Mouse (Mus musculus) 3134 (cell line): Measurements from ENCODE around the gene Dnajc7.
A peak's percentile ranks its signal among the peaks of the same experiment; 100 is the strongest.
"Not testable (repeated sequence)": the region's sequence is repeated elsewhere in the genome, so short reads cannot be mapped to it uniquely, and the experiment has no call there.

Experiments
- DNase-seq: peaks from one replicate; pipeline ENCODE4 v3.0.0-alpha.2; 2011; ENCODE audit warnings: low spot score; ENCODE audit not compliant: insufficient read length; ENCODE audit errors: extremely low read depth

Gene Dnajc7

DNA sequence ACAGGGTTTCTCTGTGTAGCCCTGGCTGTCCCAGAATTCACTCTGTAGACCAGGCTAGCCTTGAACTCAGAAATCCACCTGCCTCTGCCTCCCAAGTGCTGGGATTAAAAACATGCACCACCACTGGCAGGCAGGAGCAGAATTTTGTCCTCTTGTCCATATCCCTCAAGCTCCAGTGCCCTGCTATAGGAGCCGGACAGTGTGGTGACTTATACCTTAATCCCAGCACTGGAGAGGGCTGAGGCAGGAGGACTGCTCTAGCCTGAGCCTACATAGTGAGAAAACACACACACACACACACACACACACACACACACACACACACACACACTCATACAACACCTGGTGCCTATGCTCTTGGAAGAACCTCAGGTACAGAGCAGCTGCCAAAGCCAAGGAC lies 37.6 kb downstream of the Dnajc7 start:
- DNase-seq = not testable (repeated sequence)

DNA sequence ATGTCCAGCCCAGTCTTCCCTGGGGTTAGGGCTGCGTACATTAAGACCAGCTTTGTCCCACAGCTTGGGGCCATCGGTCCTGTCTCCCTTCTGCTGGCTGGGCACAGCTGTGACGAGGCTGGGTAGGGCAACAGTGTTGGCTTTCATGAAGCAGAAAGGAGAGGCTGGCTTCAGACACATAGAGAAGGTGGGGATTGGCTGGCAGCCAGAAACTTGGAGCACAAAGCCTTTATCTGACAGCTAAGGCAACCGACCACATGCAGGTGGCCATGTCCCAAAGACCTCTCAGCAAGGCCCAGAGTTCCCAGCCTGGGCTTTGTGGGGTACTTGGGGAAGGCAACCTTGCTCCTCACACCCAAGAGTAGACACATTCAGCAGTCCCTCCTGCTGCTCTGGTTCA lies 38.2 kb downstream of the Dnajc7 start:
- no peak for DNase-seq

DNA sequence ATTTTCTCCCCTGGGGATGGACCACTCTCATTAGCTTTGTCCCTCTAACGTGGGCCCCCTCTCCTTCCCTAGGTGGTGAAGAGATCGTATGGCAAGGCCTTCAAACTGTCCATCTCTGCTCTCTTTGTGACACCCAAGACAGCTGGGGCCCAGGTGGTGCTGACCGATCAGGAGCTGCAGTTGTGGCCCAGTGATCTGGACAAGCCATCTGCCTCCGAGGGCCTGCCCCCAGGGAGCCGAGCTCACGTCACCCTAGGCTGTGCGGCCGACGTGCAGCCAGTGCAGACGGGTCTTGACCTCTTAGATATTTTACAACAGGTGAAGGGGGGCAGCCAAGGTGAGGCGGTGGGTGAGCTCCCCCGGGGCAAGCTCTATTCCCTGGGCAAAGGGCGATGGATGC lies 39.7 kb downstream of the Dnajc7 start:
- no peak for DNase-seq

DNA sequence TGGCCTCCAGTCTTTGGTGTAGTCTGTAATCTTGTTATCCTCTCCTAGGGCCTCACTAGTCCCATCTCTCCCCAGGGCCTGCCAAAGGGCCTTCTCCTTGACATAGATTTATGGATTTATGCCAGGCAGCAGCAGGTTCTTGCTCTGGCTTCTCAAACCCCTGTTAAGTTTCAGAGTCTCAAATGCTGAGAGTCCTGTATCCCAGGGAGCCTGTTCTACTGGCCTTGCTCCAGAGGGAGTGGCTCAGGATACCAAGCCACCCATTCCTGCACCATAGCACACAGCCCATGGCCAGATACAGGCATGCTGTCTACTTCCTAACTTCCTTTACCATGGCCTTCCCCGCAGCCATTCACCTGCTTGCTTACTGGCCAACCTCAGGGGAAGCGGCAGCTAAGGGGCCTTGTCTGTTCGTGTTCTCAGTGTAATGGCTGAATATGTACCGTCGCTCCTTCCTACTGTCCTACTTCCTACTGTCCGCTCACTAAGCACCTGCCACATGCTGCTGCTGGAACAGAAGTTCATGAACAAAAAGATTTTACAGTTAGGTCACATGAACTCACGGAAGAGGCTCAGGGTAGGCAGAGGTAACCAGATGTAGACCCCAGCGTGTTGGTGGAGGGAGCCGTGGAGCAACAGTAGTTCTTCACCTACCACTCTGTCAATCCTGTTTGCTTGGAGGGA lies 40.7 kb downstream of the Dnajc7 start:
- DNase-seq = no peak

DNA sequence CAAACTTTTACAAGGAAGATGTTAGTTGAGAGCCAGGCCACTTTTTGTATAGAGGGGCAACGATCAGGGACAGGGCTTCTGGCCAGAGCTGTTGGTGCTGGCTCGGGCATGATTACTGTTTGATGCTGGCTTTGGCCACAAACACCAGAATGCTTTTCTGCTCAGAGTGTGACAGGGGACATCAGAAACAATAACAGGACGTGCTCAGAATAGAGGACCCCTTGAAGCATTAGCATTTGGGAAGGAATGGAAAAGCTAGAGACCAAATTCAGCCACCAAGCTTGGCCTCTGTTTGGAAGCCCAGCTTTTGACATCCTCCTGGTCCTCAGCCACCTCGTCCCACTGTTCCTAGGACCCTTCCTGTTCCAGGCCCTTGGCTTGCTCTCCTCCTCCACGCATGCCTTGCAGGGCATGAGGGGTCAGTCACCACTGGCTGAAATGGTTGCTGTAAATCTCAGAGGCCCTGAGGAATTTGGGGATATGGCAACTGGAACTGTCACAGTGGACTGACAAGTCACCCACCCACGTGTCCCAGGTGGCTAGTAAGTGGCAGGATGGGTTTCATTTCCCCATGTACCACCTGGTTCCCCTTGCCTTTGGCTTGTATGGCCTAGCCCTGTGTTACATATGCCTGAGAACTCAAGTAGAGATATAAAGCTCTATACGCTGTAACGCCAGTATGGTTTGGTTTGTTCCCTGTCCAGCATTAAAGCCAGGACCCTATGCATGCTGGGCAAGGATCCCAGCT lies 41.9 kb downstream of the Dnajc7 start:
- DNase-seq = no peak

DNA sequence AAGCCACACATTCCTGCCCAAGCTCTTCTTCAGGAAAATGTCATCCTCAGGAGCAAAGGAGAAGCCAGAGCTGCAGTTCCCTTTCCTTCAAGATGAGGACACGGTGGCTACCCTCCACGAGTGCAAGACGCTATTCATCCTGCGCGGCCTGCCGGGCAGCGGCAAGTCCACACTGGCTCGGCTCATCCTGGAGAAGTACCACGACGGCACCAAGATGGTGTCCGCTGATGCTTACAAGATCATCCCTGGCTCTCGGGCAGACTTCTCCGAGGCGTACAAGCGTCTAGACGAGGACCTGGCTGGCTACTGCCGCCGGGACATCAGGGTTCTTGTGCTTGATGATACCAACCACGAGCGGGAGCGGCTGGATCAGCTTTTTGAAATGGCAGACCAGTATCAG lies 43.7 kb downstream of the Dnajc7 start:
- DNase-seq = no peak

DNA sequence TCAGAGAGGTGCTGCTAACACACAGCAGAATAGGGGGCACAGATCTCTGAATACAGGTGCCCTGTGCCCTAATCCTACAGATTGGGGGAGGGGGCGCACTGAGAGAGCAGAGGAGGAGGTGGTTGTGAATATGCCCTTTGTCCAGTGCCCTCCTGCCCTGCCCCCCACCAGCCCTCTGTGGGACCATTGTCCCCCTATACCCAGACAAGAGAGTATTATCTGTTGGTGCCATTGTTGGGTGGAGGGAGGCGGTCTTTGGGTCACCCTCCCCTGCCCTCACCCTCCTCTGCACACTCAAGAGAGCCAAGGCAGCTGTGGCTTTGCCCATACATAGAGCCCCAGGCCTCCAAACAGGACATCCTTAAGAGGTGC lies 44.5 kb downstream of the Dnajc7 start:
- DNase-seq = no peak

DNA sequence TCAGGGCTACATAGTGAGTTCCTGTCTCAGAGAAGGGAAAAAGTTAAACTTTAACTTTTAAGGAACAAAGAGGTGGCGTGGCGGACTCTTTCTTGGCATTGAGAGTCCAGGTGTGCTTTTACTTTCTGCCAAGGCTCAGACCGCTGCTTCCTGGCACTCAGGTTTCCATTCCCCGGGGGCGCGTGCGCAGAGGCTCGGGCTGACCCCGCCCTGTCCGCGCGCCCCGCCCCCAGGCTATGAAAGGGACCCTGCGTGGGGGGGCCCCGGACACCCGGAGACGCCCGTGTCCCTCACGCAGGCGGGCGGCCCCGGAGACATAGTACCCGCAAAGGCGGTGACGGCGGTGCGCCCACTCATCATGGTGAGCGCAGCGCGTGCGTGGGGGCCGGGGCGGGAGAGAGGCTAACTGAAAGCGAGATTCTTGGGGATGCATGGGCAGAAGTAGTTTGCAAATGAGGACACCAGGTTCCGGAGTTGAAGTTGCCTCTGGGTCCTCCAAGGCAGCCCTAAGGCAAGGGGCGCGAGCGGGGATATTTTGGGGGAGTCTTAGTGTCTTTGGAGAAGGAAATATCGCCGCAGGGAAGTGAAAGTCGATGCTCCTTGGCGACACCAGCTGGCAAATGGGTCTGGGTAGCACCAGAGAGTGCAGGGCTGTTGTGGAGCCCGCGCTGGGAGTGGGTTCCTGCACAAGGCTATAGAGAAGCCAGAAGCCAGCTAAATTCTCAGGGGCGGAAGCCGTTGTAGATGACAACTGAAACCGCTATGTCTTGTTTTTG lies 45.1 kb downstream of the Dnajc7 start, which contains the start of gene Cnp:
Cnp (plus strand) TSS at position 197 of the 776 bp plus-strand sequence.
- DNase-seq = no peak

DNA sequence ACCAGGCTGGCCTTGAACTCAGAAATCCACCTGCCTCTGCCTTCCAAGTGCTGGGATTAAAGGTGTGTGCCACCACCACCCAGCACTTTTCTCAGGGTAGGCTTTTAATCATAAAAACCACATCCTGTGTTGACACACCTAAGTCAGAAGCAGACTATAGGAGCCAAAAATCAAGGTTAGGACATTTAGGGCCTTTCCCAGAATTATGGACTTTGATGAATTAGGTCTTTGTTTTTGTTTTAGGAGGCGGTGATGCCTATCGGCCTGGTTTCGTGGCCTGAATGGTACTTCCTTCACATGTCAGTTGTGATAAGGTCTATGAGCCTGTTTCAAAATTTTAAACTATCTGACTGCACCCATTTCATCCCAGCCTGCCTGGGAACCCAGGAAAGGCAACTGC lies 45.8 kb downstream of the Dnajc7 start:
- DNase-seq = no peak

DNA sequence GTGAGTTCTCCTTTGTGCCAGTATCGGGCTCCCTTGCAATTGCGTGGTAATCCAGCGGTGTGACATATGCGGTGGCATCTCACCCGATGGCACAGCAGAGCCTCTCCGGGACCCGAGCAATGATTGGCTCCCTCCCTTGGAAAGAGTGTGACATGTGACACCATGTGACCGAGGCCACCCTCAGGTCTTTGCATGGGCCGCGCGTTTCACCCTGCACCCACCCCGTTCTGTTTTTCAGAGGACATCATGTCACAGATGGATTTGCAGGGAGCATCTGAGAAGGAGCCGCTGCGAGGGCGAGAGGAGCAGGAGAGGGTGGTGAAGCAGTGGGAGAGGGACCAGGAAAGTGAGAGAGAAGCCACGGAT lies 48.8 kb downstream of the Dnajc7 start:
- DNase-seq = no peak

DNA sequence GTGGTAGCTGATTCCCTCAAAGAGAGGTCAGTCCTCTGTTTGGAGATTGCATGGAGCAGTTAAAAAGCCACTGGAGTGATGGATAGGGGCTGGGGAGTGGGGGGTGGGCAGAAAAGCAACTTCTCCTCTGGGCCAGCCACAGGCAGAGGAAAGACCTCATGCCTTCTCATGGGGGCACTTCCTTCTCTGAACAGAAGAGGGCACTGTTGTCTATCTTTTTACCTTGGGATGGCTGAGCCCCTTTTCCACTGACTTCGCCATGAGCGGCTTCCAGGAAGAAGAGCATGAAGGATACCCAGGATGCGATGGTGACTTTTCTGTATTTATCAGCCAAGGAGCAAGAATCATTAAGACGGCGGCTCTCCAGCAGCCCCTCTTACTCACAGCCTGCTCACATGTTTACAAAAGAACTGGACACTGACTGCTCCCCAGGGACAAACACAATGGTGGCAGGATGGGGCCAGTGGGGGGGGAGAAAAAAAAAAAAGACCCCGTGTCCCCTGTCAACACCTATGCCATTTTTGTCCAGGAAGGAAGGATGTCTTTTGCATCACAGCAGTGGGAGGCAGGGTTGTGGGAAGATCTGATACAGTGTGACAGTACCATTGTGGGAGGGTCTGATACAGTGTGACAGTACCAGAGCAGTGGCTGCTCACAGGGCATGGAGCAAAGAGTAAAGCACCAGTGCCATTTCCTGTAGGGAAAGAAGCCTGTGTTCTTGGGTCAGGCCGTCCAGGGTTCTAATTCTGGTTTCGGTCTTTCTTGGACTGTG lies 49.4 kb downstream of the Dnajc7 start:
- DNase-seq = peak; percentile 52

DNA sequence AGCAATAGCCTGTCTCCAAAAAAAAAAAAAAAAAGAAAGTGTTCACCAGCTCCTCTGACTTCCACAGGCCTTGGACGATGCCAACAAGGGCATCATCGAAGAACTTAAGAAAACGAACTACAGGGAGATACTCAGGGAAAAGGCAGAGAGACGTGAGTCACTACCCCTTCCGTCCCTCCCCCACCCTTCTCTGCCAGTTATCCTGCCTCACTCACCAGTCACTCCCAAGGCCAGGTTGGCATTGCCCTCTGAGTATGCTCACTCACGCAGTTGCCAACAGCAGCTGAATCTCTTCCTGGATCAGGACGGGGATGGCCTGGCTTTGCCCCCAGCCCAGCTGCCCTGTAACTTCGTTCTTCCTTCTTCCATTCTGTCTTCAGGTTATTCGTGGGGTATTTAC lies 50.2 kb downstream of the Dnajc7 start:
- DNase-seq = peak; percentile 85

DNA sequence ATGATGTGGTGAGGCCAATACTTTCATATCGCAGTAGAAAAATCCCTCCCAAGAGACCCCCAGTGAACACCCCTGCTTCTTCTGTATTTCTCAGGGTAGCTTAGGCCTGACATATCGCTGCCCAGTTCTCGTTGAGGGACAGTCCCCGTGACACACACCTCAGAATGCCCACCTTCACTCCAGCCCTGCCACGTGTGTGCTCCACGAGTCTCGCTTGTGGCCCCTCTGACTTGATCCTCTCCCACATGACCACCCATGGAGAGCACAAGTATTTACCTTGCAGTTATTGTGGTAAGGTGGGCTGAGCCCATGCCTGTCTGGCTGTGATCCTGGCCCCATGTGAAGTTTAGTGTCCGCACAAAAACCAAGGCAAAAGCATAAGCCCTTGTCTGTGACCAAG lies 51.3 kb downstream of the Dnajc7 start:
- no peak for DNase-seq

DNA sequence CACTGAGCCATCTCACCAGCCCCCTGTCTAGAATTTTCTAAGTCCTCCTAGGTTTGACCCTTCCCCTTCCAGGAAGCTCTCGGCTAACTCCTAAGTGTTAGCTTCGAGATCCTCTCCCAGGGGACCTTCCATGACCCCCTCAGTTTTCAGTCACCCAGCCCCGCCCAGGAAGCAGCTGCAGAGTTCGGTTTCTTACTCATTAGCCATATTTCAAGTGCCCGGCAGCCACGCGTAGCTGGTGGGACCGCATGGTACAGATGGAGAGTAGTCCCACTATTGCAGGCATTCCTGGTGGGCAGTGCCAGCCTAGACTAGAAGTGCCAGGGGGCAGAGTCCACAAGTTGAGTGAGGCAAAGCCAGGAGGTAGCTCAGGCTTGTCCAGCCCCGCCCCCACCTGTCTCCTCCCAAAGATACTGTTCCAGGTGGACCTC lies 52.1 kb downstream of the Dnajc7 start:
- no peak for DNase-seq

DNA sequence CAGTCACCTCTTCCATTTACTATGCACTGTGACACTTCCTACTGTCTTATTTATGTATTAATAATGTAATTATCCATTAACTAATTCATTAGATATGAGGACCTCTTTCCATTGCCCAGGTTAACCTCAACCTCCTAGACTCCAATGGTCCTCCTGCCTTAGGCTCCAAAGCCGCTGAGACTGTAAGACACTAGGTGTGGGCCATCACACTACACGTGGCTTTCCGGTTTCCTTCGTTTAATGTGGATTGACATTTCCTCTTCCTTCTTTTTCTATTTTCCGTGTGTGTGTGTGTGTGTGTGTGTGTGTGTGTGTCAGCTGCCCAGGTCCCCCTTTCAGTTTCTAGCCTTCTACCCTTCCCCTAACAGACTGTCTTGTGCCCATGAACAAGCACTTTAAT lies 52.7 kb downstream of the Dnajc7 start:
- no peak for DNase-seq

DNA sequence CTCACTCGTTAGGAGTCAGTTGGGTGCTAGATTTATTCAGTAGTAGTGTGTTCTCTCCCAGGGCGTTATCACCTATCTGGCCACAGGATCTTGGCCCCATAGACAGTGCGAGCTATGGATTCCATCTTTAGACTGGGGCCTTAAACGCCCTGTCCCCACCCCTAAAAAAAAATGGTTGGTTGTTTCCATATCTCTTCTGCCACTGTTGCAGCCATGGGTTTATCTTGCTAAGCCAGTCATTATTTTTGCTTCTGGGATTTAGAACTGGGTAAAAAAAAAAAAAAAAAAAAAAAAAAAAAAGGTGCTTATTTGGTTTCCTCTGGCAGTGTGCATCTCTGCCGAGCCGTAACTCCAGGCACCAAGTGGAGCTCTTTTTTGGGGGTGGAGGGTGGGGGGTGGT lies 55.3 kb downstream of the Dnajc7 start:
- no peak for DNase-seq

DNA sequence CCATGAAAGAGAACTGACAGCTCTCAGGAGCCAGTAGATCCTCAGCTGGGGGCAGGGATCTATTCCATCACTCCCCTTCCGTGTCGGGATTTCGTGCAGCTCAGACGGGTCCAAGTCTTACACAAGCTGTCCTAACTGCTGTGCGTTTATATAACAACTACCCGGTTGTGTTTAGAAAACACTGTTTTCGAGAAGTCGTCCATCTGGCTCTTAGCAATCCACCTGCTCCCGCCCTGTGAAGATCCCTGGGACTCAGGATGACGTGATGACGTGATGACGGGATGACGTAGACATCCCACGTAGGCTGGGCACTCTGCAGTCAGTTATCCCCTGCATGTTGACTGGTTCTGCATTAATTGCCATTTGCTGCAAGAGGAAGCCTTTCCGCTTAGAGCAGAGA lies 55.7 kb downstream of the Dnajc7 start:
- no peak for DNase-seq

DNA sequence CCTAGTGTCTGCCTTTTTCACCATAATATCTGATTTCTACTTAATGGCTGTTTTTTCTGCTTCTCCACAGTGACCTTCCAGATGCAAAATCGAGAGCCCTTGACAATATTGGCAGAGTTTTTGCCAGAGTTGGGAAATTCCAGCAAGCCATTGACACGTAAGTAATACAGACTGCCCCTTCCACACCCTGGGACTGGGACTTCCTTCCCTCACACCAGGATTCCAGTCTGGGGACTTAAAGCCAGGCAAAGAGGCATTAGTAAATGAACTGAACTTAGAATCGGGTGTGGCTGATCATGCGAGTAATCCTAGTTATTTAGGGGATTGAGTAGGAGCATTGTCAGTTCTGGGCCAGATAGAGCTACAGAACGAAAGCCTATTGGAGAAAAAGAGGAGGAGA lies 58.2 kb downstream of the Dnajc7 start:
- DNase-seq = peak; percentile 35

DNA sequence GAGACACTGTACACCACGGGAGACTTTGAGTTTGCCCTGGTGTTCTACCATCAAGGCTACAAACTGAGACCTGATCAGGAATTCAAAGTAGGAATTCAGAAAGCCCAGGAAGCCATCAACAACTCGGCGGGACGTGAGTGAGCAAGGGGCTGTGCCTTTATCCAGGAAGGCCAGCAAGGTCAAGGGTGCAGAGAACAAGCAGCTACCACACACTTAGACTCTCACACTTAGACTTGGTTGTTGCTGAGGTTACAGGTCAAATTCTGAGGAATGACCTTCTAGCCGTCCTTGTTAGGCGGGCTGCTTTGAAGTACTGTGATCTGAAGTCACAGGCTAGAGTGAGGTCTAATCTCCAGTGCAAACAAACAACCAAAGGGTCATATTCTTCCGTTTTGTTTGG lies 60.5 kb downstream of the Dnajc7 start:
- no peak for DNase-seq

DNA sequence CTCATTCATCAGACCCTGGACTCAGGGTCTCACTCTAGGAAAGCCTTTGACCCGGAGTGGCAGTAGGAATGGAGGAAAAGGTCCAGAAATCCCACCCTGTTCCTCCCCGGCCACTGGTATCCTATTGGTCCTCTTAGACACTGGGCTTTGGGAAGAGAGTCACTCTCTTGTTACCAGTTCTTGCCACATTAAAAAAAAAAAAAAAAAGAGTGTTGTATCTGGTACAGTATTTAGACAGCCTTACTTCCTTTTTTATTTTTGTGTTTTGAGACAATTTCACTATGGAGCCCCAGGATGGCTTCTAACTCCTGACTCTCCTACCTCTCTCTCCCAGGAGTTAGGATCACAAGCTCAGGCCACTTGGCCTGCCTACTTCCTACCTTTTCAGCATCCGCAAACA lies 62.4 kb downstream of the Dnajc7 start:
- DNase-seq = no peak

DNA sequence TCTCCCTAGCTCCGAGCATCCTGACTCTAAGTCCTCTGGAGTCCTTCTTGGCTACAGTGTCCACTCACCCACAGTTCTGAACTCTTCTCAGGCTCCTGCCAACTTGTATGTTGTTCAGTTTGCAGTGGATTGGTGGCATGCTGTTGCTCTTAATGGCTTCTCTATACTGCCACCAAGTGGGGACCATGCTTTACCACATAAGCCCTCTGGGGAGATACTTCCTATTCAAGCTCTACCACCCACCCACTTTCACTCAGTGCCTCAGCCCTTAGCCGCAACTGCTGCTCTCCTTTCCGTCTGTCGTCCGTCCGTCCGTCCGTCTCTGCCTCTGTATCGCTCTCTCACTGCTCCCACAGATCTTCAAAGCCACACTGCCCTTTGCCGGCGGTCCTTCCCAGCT lies 64.4 kb downstream of the Dnajc7 start:
- peak; percentile 64 for DNase-seq
